Mouse (Mus musculus) stomach, embryonic 16.5 days (tissue): ENCODE results near the gene Usp30. TPM values are rescaled to one million over a fixed set of nuclear protein-coding genes. Genes with fewer than 3 reads are reported as not detected.

Source experiments
- ATAC-seq: fragments of 200-750 bp; cut with Nextera tagmentation; 2 replicates; pipeline ENCODE4 v1.8.0; 2017; ENCODE audit warnings: moderate number of reproducible peaks, moderate TSS enrichment; ENCODE audit not compliant: insufficient read depth, low FRiP score
- H3K27ac ChIP-seq: fragments of 300-500 bp; sonication (generic); 2 replicates; pipeline ENCODE4 v1.5.1; 2014; ENCODE audit warnings: low read length
- H3K27me3 ChIP-seq: fragments of 300-500 bp; sonication (generic); 2 replicates; pipeline ENCODE4 v1.6.1; 2014; ENCODE audit warnings: low read length, control low read depth, mixed read lengths; ENCODE audit not compliant: control insufficient read depth, insufficient read depth
- H3K36me3 ChIP-seq: fragments of 300-500 bp; sonication (generic); 2 replicates; pipeline ENCODE4 v1.6.1; 2014; ENCODE audit warnings: low read length; ENCODE audit not compliant: control insufficient read depth, insufficient read depth
- H3K4me1 ChIP-seq: fragments of 300-500 bp; sonication (generic); 2 replicates; pipeline ENCODE4 v1.6.1; 2014; ENCODE audit warnings: low read length, control low read depth, mixed read lengths; ENCODE audit not compliant: control insufficient read depth, insufficient read depth
- H3K4me2 ChIP-seq: fragments of 300-500 bp; sonication (generic); 2 replicates; pipeline ENCODE4 v1.6.1; 2014; ENCODE audit warnings: low read depth, low read length, mixed read lengths
- H3K4me3 ChIP-seq: fragments of 300-500 bp; sonication (generic); replicated peaks from 2 replicates; pipeline ENCODE4 v1.5.1; 2014; ENCODE audit warnings: mild to moderate bottlenecking, low read length
- H3K9ac ChIP-seq: fragments of 300-500 bp; sonication (generic); 2 replicates; pipeline ENCODE4 v1.6.1; 2014; ENCODE audit warnings: low read length
- H3K9me3 ChIP-seq: fragments of 300-500 bp; sonication (generic); replicated peaks from 2 replicates; pipeline ENCODE4 v1.6.1; 2016; ENCODE audit warnings: low read length, control low read depth; ENCODE audit not compliant: control insufficient read depth
- WGBS: fragments of 180-500 bp; shearing (Covaris S2); extraction: QIAGEN DNeasy Blood & Tissue Kit; methylation state at CpG from one replicate; pipeline ENCODE4 v1.1.7; 2014; 5-methylcytosine and 5-hydroxymethylcytosine counted together
- polyA plus RNA-seq: library from polyadenylated mRNA; unstranded; fragments of >200 nt; fragmentation: Nextera tagmentation; extraction: Ambion mirVana; gene quantifications from 2 replicates; pipeline ENCODE4 v1.2.1, GENCODE M21; 2015

Usp30 gene
- polyA plus RNA-seq, 1 experiment from 2014 or later, result 11.0 TPM

GRCm38 (mm10) chr5:114137481-114138276 lies 72.4 kb downstream of the Usp30 start:
- Histone ChIP-seq H3K27ac (peak overlapping the region; percentile 84), H3K4me2 (no peak overlapping the region)

GRCm38 (mm10) chr5:114138277-114139164 lies 73.3 kb downstream of the Usp30 start:
- 58% methylated on average over 21 of the region's 21 CpGs for WGBS
- Histone ChIP-seq H3K4me2 (peak overlapping the region; percentile 25; the same call in 1 of the 2 replicates), H3K9me3 (no peaks in the 10 kb centered on the region), H3K36me3 (no peaks in the 10 kb centered on the region), H3K27ac (peak overlapping the region; percentile 84), H3K9ac (peak overlapping the region; percentile 33), H3K4me1 (peaks cover 25% of the 10 kb centered on the region), H3K27me3 (no peaks in the 10 kb centered on the region), H3K4me3 (no peak overlapping the region)
- ATAC-seq, result peak; percentile 66

More at GRCm38 (mm10) chr5:114137481-114138276, 72.4 kb downstream of the Usp30 start:
- Histone ChIP-seq H3K9ac (peak overlapping the region; percentile 29; the same call in 1 of the 2 replicates), H3K36me3 (no peaks in the 10 kb centered on the region), H3K4me3 (no peak overlapping the region), H3K4me1 (peaks cover 33% of the 10 kb centered on the region), H3K27me3 (no peaks in the 10 kb centered on the region), H3K9me3 (no peaks in the 10 kb centered on the region)
- ATAC-seq, result peak; percentile 15; the same call in 1 of the 2 replicates
- 74% methylated on average over 15 of the region's 15 CpGs for WGBS

GRCm38 (mm10) chr5:114139175-114139574 lies 73.9 kb downstream of the Usp30 start:
- H3K36me3 ChIP-seq, result no peaks in the 10 kb centered on the region
- peak overlapping the region; percentile 84 for H3K27ac ChIP-seq
- H3K4me2 ChIP-seq, result no peak overlapping the region
- peak; percentile 75; the same call in 1 of the 2 replicates for ATAC-seq
- WGBS, result 44% methylated on average over 9 of the region's 9 CpGs
- H3K27me3 ChIP-seq, result no peaks in the 10 kb centered on the region
- H3K9ac ChIP-seq, result no peak overlapping the region
- no peak overlapping the region for H3K4me3 ChIP-seq
- H3K4me1 ChIP-seq, result peaks cover 19% of the 10 kb centered on the region
- H3K9me3 ChIP-seq, result no peaks in the 10 kb centered on the region

GRCm38 (mm10) chr5:114146028-114146888 lies 81.0 kb downstream of the Usp30 start, which contains the start of gene Acacb:
Gene Acacb, plus strand, starts transcription at chr5:114146535.
- H3K9ac ChIP-seq, result 0 out of 2 replicates have a peak within 1 kb of the TSS, but pooled peaks have one; percentile 18
- 35% methylated on average over 19 of the region's 19 CpGs for WGBS
- H3K9me3 ChIP-seq, result no peaks in the 10 kb centered on the region
- 0 out of 2 replicates have a peak, but pooled peaks have one; percentile 23 for ATAC-seq
- no peak within 1 kb of the TSS for H3K4me2 ChIP-seq
- peak within 1 kb of the TSS; percentile 19; the same call in 1 of the 2 replicates for H3K27ac ChIP-seq
- H3K36me3 ChIP-seq, result no peaks in the 10 kb centered on the region
- H3K4me1 ChIP-seq, result no peaks in the 10 kb centered on the region
- H3K27me3 ChIP-seq, result no peaks in the 10 kb centered on the region
- H3K4me3 ChIP-seq, result no peak within 1 kb of the TSS

- 74% methylated on average over 14 of the region's 14 CpGs for WGBS
- ATAC-seq, result peak; percentile 33; the same call in 1 of the 2 replicates
- H3K27ac ChIP-seq, result peak overlapping the region; percentile 19; the same call in 1 of the 2 replicates
Observed at GRCm38 (mm10) chr5:114147043-114147972, 82.0 kb downstream of the Usp30 start.

GRCm38 (mm10) chr5:114152359-114153092 lies 87.3 kb downstream of the Usp30 start:
- Histone ChIP-seq H3K27me3 (no peaks in the 10 kb centered on the region), H3K4me1 (no peaks in the 10 kb centered on the region), H3K36me3 (no peaks in the 10 kb centered on the region), H3K9ac (no peak overlapping the region), H3K27ac (no peak overlapping the region), H3K9me3 (0 out of 2 replicates have a peak, but pooled peaks cover 3% of the 10 kb centered on the region), H3K4me2 (no peak overlapping the region), H3K4me3 (no peak overlapping the region)
- WGBS, result 69% methylated on average over 12 of the region's 12 CpGs
- no peak for ATAC-seq

More at GRCm38 (mm10) chr5:114147043-114147972, 82.0 kb downstream of the Usp30 start:
- H3K9me3 ChIP-seq, result no peaks in the 10 kb centered on the region
- no peak overlapping the region for H3K4me2 ChIP-seq
- no peak overlapping the region for H3K4me3 ChIP-seq
- no peaks in the 10 kb centered on the region for H3K36me3 ChIP-seq
- no peak overlapping the region for H3K9ac ChIP-seq
- H3K4me1 ChIP-seq, result no peaks in the 10 kb centered on the region
- H3K27me3 ChIP-seq, result no peaks in the 10 kb centered on the region

GRCm38 (mm10) chr5:114153490-114153889 lies 88.2 kb downstream of the Usp30 start:
- Histone ChIP-seq H3K4me3 (peak overlapping the region; percentile 26), H3K9ac (no peak overlapping the region), H3K27me3 (no peaks in the 10 kb centered on the region), H3K36me3 (no peaks in the 10 kb centered on the region), H3K4me1 (no peaks in the 10 kb centered on the region), H3K4me2 (no peak overlapping the region), H3K27ac (no peak overlapping the region), H3K9me3 (0 out of 2 replicates have a peak, but pooled peaks cover 3% of the 10 kb centered on the region)
- WGBS, result 6% methylated on average over 12 of the region's 12 CpGs
- no peak for ATAC-seq
